Mouse (Mus musculus) ovary, postnatal 36 days (tissue): Measurements from ENCODE around the gene Hsf2.
A peak's percentile ranks its signal among the peaks of the same experiment; 100 is the strongest.
"Not testable (repeated sequence)": the region's sequence is repeated elsewhere in the genome, so short reads cannot be mapped to it uniquely, and the experiment has no call there.

Source experiments
- DNase-seq: peaks from one replicate; pipeline ENCODE4 v3.0.0; 2022; ENCODE audit warnings: low spot score, mixed read lengths

The Hsf2 gene

GRCm38 (mm10) chr10:57485908-57486541 is at the start of gene Hsf2:
TSS of gene Hsf2 (plus strand) at chr10:57486385.
- peak; percentile 97 for DNase-seq

DNA sequence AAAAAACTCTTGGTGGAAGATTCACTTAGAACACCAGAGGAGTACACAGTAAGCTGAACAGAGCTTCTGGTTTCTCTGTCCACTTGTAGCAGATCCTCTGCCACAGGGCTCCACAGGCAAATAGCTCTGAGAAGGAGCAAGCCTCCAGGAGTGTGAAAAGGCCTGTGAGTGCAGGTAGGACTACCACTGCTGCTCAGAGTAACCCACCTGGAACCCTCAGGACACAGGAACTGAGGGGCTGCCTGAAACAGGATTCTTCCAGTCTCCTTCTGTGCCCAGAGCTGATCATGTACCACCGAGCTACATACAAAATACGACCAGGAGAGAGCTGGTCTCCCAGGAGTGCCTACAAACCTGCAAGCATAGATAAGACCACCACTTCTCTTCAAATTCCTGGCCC is 48.3 kb upstream of the Hsf2 start:
- DNase-seq = no peak

GRCm38 (mm10) chr10:57441049-57441448 is 45.1 kb upstream of the Hsf2 start:
- no peak for DNase-seq

DNA sequence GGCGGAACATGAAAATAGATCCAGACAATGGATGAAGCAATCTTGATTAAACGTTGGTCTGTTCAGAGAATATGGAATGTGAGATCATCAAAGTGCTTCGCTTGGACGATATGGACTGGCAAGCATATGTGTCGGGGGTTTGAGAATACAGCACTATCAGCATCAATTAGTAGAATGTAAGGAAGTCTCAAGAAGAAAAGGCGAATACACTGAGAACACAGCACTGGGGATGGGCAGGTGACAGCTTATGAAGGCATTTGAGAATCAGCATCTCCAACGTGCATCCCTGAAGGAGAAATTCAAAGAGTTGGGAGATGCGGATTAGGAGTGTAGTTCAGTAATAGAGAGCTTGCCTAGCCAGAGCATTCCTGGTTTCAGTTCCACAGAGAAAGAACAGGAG is 41.8 kb upstream of the Hsf2 start:
- no peak for DNase-seq

DNA sequence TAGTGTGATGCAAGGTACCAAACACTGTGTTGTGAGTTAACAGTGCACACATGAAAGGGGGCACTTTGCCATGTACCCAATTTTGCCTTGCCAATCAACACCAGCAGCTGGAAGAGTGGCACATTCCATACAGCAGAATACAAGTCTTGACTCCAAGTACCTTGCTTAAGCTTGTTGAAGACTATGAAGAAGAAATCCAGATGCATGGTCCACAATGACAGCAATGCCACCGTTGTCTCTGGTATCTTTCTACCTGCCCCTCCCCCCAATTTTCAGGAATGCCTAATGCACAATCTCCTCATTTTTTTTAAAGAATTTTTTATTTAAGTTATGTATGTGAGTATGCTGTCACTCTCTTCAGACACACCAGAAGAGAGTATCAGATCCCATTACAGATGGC is 40.5 kb upstream of the Hsf2 start:
- DNase-seq = no peak

- DNase-seq = no peak
These were observed 38.5 kb upstream of the Hsf2 start for GRCm38 (mm10) chr10:57447657-57448050.

DNA sequence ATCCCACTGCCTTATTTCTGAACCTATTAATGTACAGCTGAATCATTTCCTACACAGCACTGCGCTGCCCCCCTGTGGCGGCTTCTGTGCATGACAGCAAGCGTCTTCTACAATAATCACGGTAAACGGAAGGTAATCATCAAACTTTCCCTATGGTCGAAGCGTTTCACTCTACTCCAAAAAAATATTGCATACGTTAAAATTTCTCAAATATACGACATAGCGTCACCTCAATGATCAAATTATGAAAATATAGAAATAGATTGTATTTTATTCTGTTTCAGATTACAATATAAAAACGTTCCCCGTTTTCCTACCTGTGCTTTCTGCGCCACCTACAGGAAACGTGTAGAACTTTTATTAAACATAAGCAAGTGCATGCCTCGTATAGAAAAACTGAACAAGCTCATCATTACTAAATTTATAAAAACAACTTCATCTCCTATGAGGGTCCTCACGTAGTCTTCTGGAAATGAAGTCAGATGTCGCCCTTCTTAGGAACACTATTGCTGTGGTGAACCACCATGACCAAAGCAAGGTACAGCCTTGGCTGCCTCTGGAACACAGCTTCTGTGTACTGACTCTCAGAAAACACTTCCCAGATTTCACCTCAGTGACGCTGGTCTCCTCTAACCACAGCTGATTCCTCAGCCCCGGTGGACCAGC is 38.0 kb upstream of the Hsf2 start:
- peak; percentile 75 for DNase-seq

- DNase-seq = not testable (repeated sequence)
These were observed 22.9 kb upstream of the Hsf2 start for GRCm38 (mm10) chr10:57463298-57463697.

GRCm38 (mm10) chr10:57465768-57466167 is 20.4 kb upstream of the Hsf2 start:
- DNase-seq = no peak

GRCm38 (mm10) chr10:57477121-57477843 is 8.9 kb upstream of the Hsf2 start:
- DNase-seq = no peak

DNA sequence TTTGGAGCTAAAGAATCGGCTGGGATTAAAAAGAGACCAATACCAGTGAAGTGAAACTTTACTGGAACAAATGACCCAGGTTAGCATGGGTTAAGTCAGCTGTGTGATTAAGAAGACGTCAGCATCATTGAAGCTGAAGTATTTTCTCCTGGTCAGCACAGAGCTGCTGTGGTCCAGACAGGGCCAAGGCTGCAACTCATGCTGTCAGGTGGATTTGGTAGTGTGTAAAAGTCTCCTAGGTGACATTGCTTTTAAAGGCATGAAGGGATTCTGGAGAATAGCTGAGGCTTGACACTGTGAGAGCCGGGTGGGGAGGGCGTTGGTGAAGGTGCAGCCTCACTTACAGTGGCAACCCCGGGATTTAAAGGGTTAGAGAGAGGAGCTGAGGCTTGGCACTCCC is 4.5 kb upstream of the Hsf2 start:
- no peak for DNase-seq

DNA sequence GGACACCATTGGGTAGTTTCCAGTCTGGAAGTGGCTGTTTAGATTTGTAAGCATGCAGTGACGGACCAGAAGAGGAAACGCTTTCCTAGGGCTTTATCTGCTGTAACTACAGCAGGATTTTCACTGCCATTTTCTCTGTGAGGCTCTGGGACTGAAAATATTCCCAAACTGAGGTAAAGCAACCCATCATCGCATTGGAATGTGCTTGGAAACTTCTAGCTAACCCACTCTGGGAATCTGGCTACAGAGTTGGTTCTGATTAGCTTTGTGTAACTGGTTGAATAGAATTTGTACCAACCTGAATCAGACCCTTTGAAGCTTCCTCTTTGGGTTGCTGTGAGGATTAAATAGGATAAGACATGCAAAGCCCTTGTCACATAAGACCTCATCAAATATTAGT is 1.4 kb upstream of the Hsf2 start:
- no peak for DNase-seq

DNA sequence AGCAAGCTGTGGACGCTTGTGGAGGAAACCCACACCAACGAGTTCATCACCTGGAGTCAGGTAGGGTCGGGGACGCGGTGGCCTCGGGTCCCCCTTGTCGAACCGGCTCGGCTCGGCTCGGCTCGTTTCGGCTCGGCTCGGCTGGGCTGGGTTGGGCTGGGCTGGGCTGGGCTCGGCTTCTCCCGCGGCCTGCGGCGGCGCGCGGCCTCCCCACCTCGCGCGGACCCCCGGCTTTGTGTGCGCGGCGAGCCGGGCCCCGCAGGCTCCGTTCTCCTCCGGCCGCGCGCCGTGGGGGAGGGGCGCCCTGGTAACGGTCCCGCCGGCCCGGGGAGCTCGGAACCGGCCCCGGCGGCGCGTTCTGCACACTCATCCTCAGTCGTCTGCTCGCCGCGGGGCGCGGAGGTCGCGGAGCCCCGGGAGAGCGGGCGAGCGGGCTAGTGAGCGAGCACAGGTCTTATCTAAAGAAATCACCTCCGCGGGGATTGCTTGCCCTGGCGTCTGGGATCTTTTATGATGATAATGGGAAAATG is 422 bp downstream of the Hsf2 start:
- no peak for DNase-seq

- no peak for DNase-seq
These were observed 1.0 kb downstream of the Hsf2 start for GRCm38 (mm10) chr10:57487201-57487600.

DNA sequence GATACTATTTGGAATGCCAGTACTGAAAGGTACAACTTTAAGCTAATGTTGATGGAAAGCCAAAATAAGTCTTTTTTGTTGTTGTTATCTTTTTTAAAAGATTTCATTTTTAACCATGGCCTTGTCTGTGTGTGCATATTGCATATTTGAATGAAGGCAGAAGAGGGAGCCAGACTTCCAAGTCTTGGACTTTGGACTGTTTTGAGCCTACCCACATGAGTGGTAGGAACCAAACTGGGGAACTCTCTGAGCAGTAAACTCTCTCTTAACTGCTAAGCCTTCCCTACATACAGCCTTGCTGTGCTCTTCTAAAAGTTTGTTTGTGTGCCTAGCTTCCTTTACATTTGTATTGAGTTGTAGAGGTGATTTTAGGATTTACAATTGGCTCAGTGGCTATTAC is 2.4 kb downstream of the Hsf2 start:
- no peak for DNase-seq

- no peak for DNase-seq
These were observed 5.9 kb downstream of the Hsf2 start for GRCm38 (mm10) chr10:57492050-57492449.

GRCm38 (mm10) chr10:57499414-57500156 is 13.4 kb downstream of the Hsf2 start:
- DNase-seq = no peak

DNA sequence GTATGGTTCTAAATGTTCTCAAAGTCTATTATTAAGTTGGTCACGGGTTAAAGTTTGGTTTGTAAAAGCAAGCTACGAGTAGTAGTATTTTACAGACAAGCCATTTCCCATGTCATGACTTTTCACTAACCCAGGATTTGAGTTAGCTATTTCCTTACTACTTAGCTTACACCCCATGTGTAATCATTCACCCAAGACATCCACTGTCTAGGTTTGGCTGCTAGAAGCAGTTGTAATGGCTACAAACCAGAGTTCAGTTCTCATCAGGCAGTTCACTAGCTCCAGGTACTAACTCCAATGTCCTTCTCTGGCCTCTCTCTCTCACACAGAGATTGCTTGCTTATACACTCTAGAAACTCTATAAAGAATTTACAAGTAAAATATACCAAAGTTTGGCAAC is 28.4 kb downstream of the Hsf2 start:
- no peak for DNase-seq

- DNase-seq = no peak
These were observed 29.1 kb downstream of the Hsf2 start for GRCm38 (mm10) chr10:57515278-57515677.

GRCm38 (mm10) chr10:57526469-57526868 is 40.3 kb downstream of the Hsf2 start:
- DNase-seq = no peak

GRCm38 (mm10) chr10:57531076-57531475 is 44.9 kb downstream of the Hsf2 start:
- DNase-seq = no peak

DNA sequence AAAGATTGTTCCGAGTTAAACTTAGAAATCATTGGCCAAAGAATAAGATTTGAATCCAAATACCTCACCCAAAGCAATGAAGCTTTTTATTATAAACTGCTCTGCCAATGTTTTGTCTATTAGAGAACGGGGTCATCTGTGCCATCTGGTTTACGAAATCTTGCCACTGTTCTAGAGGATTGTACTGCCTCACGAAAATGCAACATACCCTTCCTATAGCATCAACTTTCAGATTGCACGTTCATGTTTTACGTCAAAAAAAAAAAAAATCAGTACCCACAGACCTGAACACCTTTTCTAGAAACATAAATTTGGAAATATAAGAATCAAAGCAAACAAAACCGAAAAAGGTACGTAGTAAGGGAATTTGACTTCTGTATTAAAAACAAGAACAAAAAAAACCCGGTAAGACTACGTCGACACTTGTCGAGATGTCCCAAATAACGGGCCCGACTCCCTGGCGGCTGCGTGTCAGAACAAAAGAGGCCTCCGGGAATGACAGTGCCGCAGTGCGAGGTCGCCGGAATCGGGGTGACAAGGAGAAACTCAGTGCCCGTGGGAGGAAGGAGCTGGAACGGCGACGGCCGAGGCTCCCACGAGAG is 45.5 kb downstream of the Hsf2 start:
- DNase-seq = no peak
